ENCODE assay signal across 18 mouse cellular contexts in genomic region chr15:61422989-61423388, GRCm38 (mm10).
A peak's percentile ranks its signal among the peaks of the same experiment; 100 is the strongest.
DNase-seq lines count a peak whose midpoint lies in the region; ATAC-seq lines count a peak whose summit lies in the region.
"Had no signal": no experiment of that assay in that cellular context is flagged by ENCODE, and none has a peak within 500 bp of the region (broad histone marks: within the 10 kb centered on the region; RNA-seq: fewer than 3 reads in every experiment).

No protein-coding gene starts in this region.

- DNase-seq in CD4-positive helper T cell, adult 2 months (ENCODE audit: low read depth, low spot score), result peak; percentile 56
- peak; percentile 51 for DNase-seq in CD4-positive, CD25-positive, alpha-beta regulatory T cell, adult 2 months (ENCODE audit: low read depth, low spot score)
- DNase-seq in naive thymus-derived CD4-positive, alpha-beta T cell, adult 2 months (ENCODE audit: low read depth), result peak; percentile 73
- no peak for DNase-seq in frontal cortex, adult 2 months (ENCODE audit: extremely low spot score in 1 of 2, low spot score in 1 of 2)
- no peak for DNase-seq in left cerebral cortex, postnatal 4 days
- DNase-seq: adrenal gland, postnatal 10 days; adrenal gland, postnatal 36 days; cerebellum, adult 18-20 months; cerebellum, adult 9-10 months; cerebellum, postnatal 14 days; forebrain, postnatal 0 days; gastrocnemius, postnatal 25 days; heart, adult 18-20 months; heart, postnatal 10 days; heart, postnatal 36 days had no signal

- peak; percentile 62 for ATAC-seq in activated CD4-positive, CD25-positive, alpha-beta regulatory T cell, adult 4 months
- ATAC-seq: forebrain, embryonic 14.5 days; forebrain, postnatal 0 days; hindbrain, embryonic 16.5 days had no signal

- intact Hi-C loops in left cerebral cortex, postnatal 4 days (cut with DNase I), result no loop called here

Comparison
In these comparisons a context has a peak if more than half of its experiments do, and no peak if none do; other contexts are left out.
1. DNase-seq: peak in CD4-positive helper T cell, adult 2 months (single experiment), CD4-positive, CD25-positive, alpha-beta regulatory T cell, adult 2 months (single experiment) and naive thymus-derived CD4-positive, alpha-beta T cell, adult 2 months (single experiment); none in frontal cortex, adult 2 months (0 of 2) and left cerebral cortex, postnatal 4 days (single experiment).